Mouse (Mus musculus) liver, embryonic 12.5 days (tissue): ENCODE measurements around the gene Gm10382. TPM values are rescaled to one million over a fixed set of nuclear protein-coding genes. Genes with fewer than 3 reads are reported as not detected.

Experiments used
- polyA plus RNA-seq: library from polyadenylated mRNA; unstranded; fragments of >200 nt; fragmentation: Nextera tagmentation; extraction: Ambion mirVana; gene quantifications from 2 replicates; pipeline ENCODE4 v1.2.1, GENCODE M21; 2016

Gm10382 gene
- polyA plus RNA-seq, 1 experiment from 2014 or later = 0.66 TPM

Other genes starting within 250 kb of the Gm10382 start
- gene Ncor2, start 210.1 kb upstream of the Gm10382 start, polyA plus RNA-seq = 9.7 and 10.0 TPM in 2 replicates
- gene Scarb1, start 48.2 kb upstream of the Gm10382 start, polyA plus RNA-seq = 87.1 and 88.8 TPM in 2 replicates
- gene Ubc, start 880 bp downstream of the Gm10382 start, polyA plus RNA-seq = 657 and 673 TPM in 2 replicates
- gene Dhx37, start 44.8 kb downstream of the Gm10382 start, polyA plus RNA-seq = 11.3 and 11.4 TPM in 2 replicates
- gene Bri3bp, start 52.2 kb downstream of the Gm10382 start, polyA plus RNA-seq = 44.0 and 44.1 TPM in 2 replicates
- 24.7 and 25.1 TPM in 2 replicates for gene Aacs, start 86.5 kb downstream of the Gm10382 start, polyA plus RNA-seq
- 0.02 and 0.08 TPM in 2 replicates for gene Tmem132b, start 142.5 kb downstream of the Gm10382 start, polyA plus RNA-seq